Mouse (Mus musculus) liver, embryonic 15.5 days (tissue): ENCODE data around the gene Ilf3. TPM values are rescaled to one million over a fixed set of nuclear protein-coding genes. Genes with fewer than 3 reads are reported as not detected.

ENCODE experiments used
- ATAC-seq: fragments of 200-750 bp; cut with Nextera tagmentation; 2 replicates; pipeline ENCODE4 v1.8.0; 2017; ENCODE audit warnings: moderate number of reproducible peaks, mild to moderate bottlenecking, moderate library complexity; ENCODE audit not compliant: insufficient read depth
- H3K27ac ChIP-seq: fragments of 300-500 bp; sonication (generic); replicated peaks from 2 replicates; pipeline ENCODE4 v1.5.1; 2015; ENCODE audit warnings: mild to moderate bottlenecking, inconsistent platforms
- H3K27me3 ChIP-seq: fragments of 300-500 bp; sonication (generic); 2 replicates; pipeline ENCODE4 v1.6.1; 2015; ENCODE audit warnings: mild to moderate bottlenecking, inconsistent platforms
- H3K36me3 ChIP-seq: fragments of 300-500 bp; sonication (generic); replicated peaks from 2 replicates; pipeline ENCODE4 v1.6.1; 2015; ENCODE audit warnings: moderate library complexity, mild to moderate bottlenecking, inconsistent platforms
- H3K4me1 ChIP-seq: fragments of 300-500 bp; sonication (generic); replicated peaks from 2 replicates; pipeline ENCODE4 v1.6.1; 2015; ENCODE audit warnings: inconsistent platforms
- H3K4me2 ChIP-seq: fragments of 300-500 bp; sonication (generic); 2 replicates; pipeline ENCODE4 v1.6.1; 2015; ENCODE audit warnings: moderate library complexity, mild to moderate bottlenecking, inconsistent platforms
- H3K4me3 ChIP-seq: fragments of 300-500 bp; sonication (generic); replicated peaks from 2 replicates; pipeline ENCODE4 v1.5.1; 2015; ENCODE audit warnings: mild to moderate bottlenecking, inconsistent platforms
- H3K9ac ChIP-seq: fragments of 300-500 bp; sonication (generic); 2 replicates; pipeline ENCODE4 v1.6.1; 2015; ENCODE audit warnings: moderate library complexity, mild to moderate bottlenecking, inconsistent platforms
- H3K9me3 ChIP-seq: fragments of 300-500 bp; sonication (generic); replicated peaks from 2 replicates; pipeline ENCODE4 v1.6.1; 2016; ENCODE audit warnings: inconsistent platforms
- WGBS: fragments of 180-500 bp; shearing (Covaris S2); methylation state at CpG from one replicate; pipeline ENCODE4 v1.1.7; 2015; ENCODE audit warnings: mixed read lengths; ENCODE audit not compliant: insufficient replicate concordance; 5-methylcytosine and 5-hydroxymethylcytosine counted together
- polyA plus RNA-seq: library from polyadenylated mRNA; unstranded; fragments of >200 nt; fragmentation: Nextera tagmentation; extraction: Ambion mirVana; gene quantifications from 2 replicates; pipeline ENCODE4 v1.2.1, GENCODE M21; 2015

The Ilf3 gene
- polyA plus RNA-seq, 1 experiment from 2014 or later, result 38.8 TPM

- Histone ChIP-seq H3K9ac (no peak overlapping the region), H3K4me3 (no peak overlapping the region), H3K4me1 (peaks cover 65% of the 10 kb centered on the region), H3K27me3 (no peaks in the 10 kb centered on the region), H3K36me3 (peaks cover 2% of the 10 kb centered on the region; the same call in 1 of the 2 replicates), H3K27ac (no peak overlapping the region), H3K4me2 (no peak overlapping the region), H3K9me3 (no peaks in the 10 kb centered on the region)
- ATAC-seq, result no peak
- WGBS, result 88% methylated on average over 2 of the region's 2 CpGs
Observed at GRCm38 (mm10) chr9:21439914-21440313, 72.2 kb downstream of the Ilf3 start.

- Histone ChIP-seq H3K9ac (no peak overlapping the region), H3K9me3 (no peaks in the 10 kb centered on the region), H3K27ac (no peak overlapping the region), H3K4me2 (no peak overlapping the region), H3K27me3 (no peaks in the 10 kb centered on the region), H3K36me3 (peaks cover 6% of the 10 kb centered on the region), H3K4me3 (no peak overlapping the region), H3K4me1 (peaks cover 62% of the 10 kb centered on the region)
- ATAC-seq, result no peak
Observed at GRCm38 (mm10) chr9:21440387-21440786, 72.7 kb downstream of the Ilf3 start.

GRCm38 (mm10) chr9:21443853-21444252 lies 76.2 kb downstream of the Ilf3 start:
- H3K9me3 ChIP-seq, result no peaks in the 10 kb centered on the region
- H3K4me3 ChIP-seq, result no peak overlapping the region
- H3K4me1 ChIP-seq, result peaks cover 45% of the 10 kb centered on the region
- H3K9ac ChIP-seq, result no peak overlapping the region
- 79% methylated on average over 8 of the region's 8 CpGs for WGBS
- H3K27me3 ChIP-seq, result no peaks in the 10 kb centered on the region
- H3K27ac ChIP-seq, result no peak overlapping the region
- ATAC-seq, result no peak
- peaks cover 15% of the 10 kb centered on the region for H3K36me3 ChIP-seq
- H3K4me2 ChIP-seq, result no peak overlapping the region

GRCm38 (mm10) chr9:21444574-21444973 lies 76.9 kb downstream of the Ilf3 start:
- H3K27ac ChIP-seq, result 0 out of 2 replicates have a peak overlapping the region, but pooled peaks have one; percentile 6
- no peak for ATAC-seq
- no peaks in the 10 kb centered on the region for H3K27me3 ChIP-seq
- peaks cover 47% of the 10 kb centered on the region for H3K4me1 ChIP-seq
- H3K4me2 ChIP-seq, result no peak overlapping the region
- H3K9ac ChIP-seq, result no peak overlapping the region
- H3K4me3 ChIP-seq, result no peak overlapping the region
- peaks cover 15% of the 10 kb centered on the region for H3K36me3 ChIP-seq
- H3K9me3 ChIP-seq, result no peaks in the 10 kb centered on the region
- 73% methylated on average over 4 of the region's 4 CpGs for WGBS

GRCm38 (mm10) chr9:21445081-21445744 lies 77.5 kb downstream of the Ilf3 start:
- no peak overlapping the region for H3K4me2 ChIP-seq
- H3K27me3 ChIP-seq, result no peaks in the 10 kb centered on the region
- H3K4me1 ChIP-seq, result peaks cover 48% of the 10 kb centered on the region
- H3K27ac ChIP-seq, result no peak overlapping the region
- ATAC-seq, result no peak
- H3K36me3 ChIP-seq, result peaks cover 15% of the 10 kb centered on the region
- no peaks in the 10 kb centered on the region for H3K9me3 ChIP-seq
- WGBS, result 79% methylated on average over 6 of the region's 6 CpGs
- H3K4me3 ChIP-seq, result no peak overlapping the region
- H3K9ac ChIP-seq, result no peak overlapping the region

- no peak overlapping the region for H3K4me2 ChIP-seq
- H3K27ac ChIP-seq, result no peak overlapping the region
- peaks cover 61% of the 10 kb centered on the region for H3K4me1 ChIP-seq
- no peak for ATAC-seq
- H3K4me3 ChIP-seq, result no peak overlapping the region
- no peaks in the 10 kb centered on the region for H3K9me3 ChIP-seq
- H3K27me3 ChIP-seq, result no peaks in the 10 kb centered on the region
- peaks cover 15% of the 10 kb centered on the region for H3K36me3 ChIP-seq
- no peak overlapping the region for H3K9ac ChIP-seq
- WGBS, result 82% methylated on average over 2 of the region's 2 CpGs
Observed at GRCm38 (mm10) chr9:21447778-21448177, 80.1 kb downstream of the Ilf3 start.

- Histone ChIP-seq H3K4me3 (no peak overlapping the region), H3K4me2 (no peak overlapping the region), H3K27me3 (no peaks in the 10 kb centered on the region), H3K27ac (no peak overlapping the region), H3K9ac (no peak overlapping the region), H3K4me1 (peaks cover 68% of the 10 kb centered on the region), H3K9me3 (no peaks in the 10 kb centered on the region), H3K36me3 (peaks cover 15% of the 10 kb centered on the region)
- no peak for ATAC-seq
- 63% methylated on average over 2 of the region's 2 CpGs for WGBS
Observed at GRCm38 (mm10) chr9:21449710-21450109, 82.0 kb downstream of the Ilf3 start.

- no peaks in the 10 kb centered on the region for H3K9me3 ChIP-seq
- ATAC-seq, result peak; percentile 14; the same call in 1 of the 2 replicates
- H3K36me3 ChIP-seq, result peaks cover 10% of the 10 kb centered on the region
- H3K4me1 ChIP-seq, result peaks cover 71% of the 10 kb centered on the region
- no peaks in the 10 kb centered on the region for H3K27me3 ChIP-seq
- H3K4me3 ChIP-seq, result no peak overlapping the region
- no peak overlapping the region for H3K4me2 ChIP-seq
- 44% methylated on average over 3 of the region's 3 CpGs for WGBS
- no peak overlapping the region for H3K9ac ChIP-seq
- no peak overlapping the region for H3K27ac ChIP-seq
Observed at GRCm38 (mm10) chr9:21450270-21450669, 82.6 kb downstream of the Ilf3 start.

- no peak overlapping the region for H3K4me3 ChIP-seq
- ATAC-seq, result no peak
- H3K4me1 ChIP-seq, result peaks cover 74% of the 10 kb centered on the region
- H3K36me3 ChIP-seq, result peaks cover 5% of the 10 kb centered on the region
- peak overlapping the region; percentile 42 for H3K27ac ChIP-seq
- WGBS, result 66% methylated on average over 8 of the region's 8 CpGs
- H3K9me3 ChIP-seq, result no peaks in the 10 kb centered on the region
- H3K4me2 ChIP-seq, result peak overlapping the region; percentile 31
- H3K27me3 ChIP-seq, result no peaks in the 10 kb centered on the region
- no peak overlapping the region for H3K9ac ChIP-seq
Observed at GRCm38 (mm10) chr9:21451391-21451790, 83.7 kb downstream of the Ilf3 start.

GRCm38 (mm10) chr9:21451870-21452269 lies 84.2 kb downstream of the Ilf3 start:
- Histone ChIP-seq H3K4me1 (peaks cover 75% of the 10 kb centered on the region), H3K27me3 (no peaks in the 10 kb centered on the region), H3K27ac (peak overlapping the region; percentile 42), H3K9ac (no peak overlapping the region), H3K4me3 (no peak overlapping the region), H3K4me2 (peak overlapping the region; percentile 31), H3K36me3 (peaks cover 7% of the 10 kb centered on the region), H3K9me3 (no peaks in the 10 kb centered on the region)
- peak; percentile 69 for ATAC-seq
- whole genome bisulfite sequencing, result 14% methylated on average over 8 of the region's 8 CpGs

GRCm38 (mm10) chr9:21453003-21453402 lies 85.3 kb downstream of the Ilf3 start:
- Histone ChIP-seq H3K36me3 (peaks cover 4% of the 10 kb centered on the region), H3K4me1 (peaks cover 73% of the 10 kb centered on the region), H3K9me3 (no peaks in the 10 kb centered on the region), H3K4me3 (no peak overlapping the region), H3K27ac (peak overlapping the region; percentile 53; the same call in 1 of the 2 replicates), H3K27me3 (no peaks in the 10 kb centered on the region), H3K4me2 (no peak overlapping the region), H3K9ac (no peak overlapping the region)
- 50% methylated on average over 7 of the region's 7 CpGs for WGBS
- ATAC-seq, result no peak

GRCm38 (mm10) chr9:21453459-21453858 lies 85.8 kb downstream of the Ilf3 start:
- 63% methylated on average over 2 of the region's 2 CpGs for whole genome bisulfite sequencing
- Histone ChIP-seq H3K4me1 (peaks cover 70% of the 10 kb centered on the region), H3K27me3 (no peaks in the 10 kb centered on the region), H3K4me3 (no peak overlapping the region), H3K9ac (no peak overlapping the region), H3K36me3 (peaks cover 8% of the 10 kb centered on the region), H3K9me3 (no peaks in the 10 kb centered on the region), H3K27ac (peak overlapping the region; percentile 53; the same call in 1 of the 2 replicates), H3K4me2 (no peak overlapping the region)
- no peak for ATAC-seq
